Mouse (Mus musculus) adrenal gland, adult 2 months (tissue): ENCODE measurements at regions not wholly inside any gene's neighbourhood (a gene's known extent, or its start where the extent isn't known, plus 50 kb on each side); places are given as distances from the start of the nearest gene placed in this dataset.
"Not testable (repeated sequence)": the region's sequence is repeated elsewhere in the genome, so short reads cannot be mapped to it uniquely, and the experiment has no call there.

Experiments used
- DNase-seq: peaks from one replicate; pipeline ENCODE4 v3.0.0; 2021

GRCm38 (mm10) chr17:16951092-16952016 lies 112.6 kb upstream of the Zfp960 start:
- DNase-seq: peak; percentile 94

- not testable (repeated sequence) for DNase-seq
Observed at GRCm38 (mm10) chr17:16952146-16952545, 111.8 kb upstream of the Zfp960 start.

GRCm38 (mm10) chr17:16997241-16997640 lies 66.7 kb upstream of the Zfp960 start:
- not testable (repeated sequence) for DNase-seq

- DNase-seq: peak; percentile 92
Observed at GRCm38 (mm10) chr17:17004632-17005265, 59.2 kb upstream of the Zfp960 start.

- not testable (repeated sequence) for DNase-seq
Observed at GRCm38 (mm10) chr17:17005267-17005666, 58.6 kb upstream of the Zfp960 start.
